Mouse (Mus musculus): ENCODE results near the gene Zdhhc14.

Zdhhc14 gene

GRCm38 (mm10) chr17:5794276-5794675, 301.9 kb downstream of the Zdhhc14 start:
- no peak for DNase-seq

- no peak for DNase-seq
These were observed 303.0 kb downstream of the Zdhhc14 start for GRCm38 (mm10) chr17:5795369-5795768.

- peak; percentile 75 to 80 for DNase-seq
These were observed 303.5 kb downstream of the Zdhhc14 start for GRCm38 (mm10) chr17:5795878-5796277.

GRCm38 (mm10) chr17:5797124-5797760, 304.9 kb downstream of the Zdhhc14 start:
- peak; percentile 19 to 24 for DNase-seq

- peak; percentile 22 to 35 for DNase-seq
These were observed 306.0 kb downstream of the Zdhhc14 start for GRCm38 (mm10) chr17:5798221-5798801.

- no peak for DNase-seq
These were observed 306.5 kb downstream of the Zdhhc14 start for GRCm38 (mm10) chr17:5798900-5799299.

GRCm38 (mm10) chr17:5799396-5800021, 307.2 kb downstream of the Zdhhc14 start:
- DNase-seq: no peak

GRCm38 (mm10) chr17:5800254-5800653, 307.9 kb downstream of the Zdhhc14 start:
- DNase-seq: no peak

GRCm38 (mm10) chr17:5800824-5801560, 308.6 kb downstream of the Zdhhc14 start:
- no peak for DNase-seq

GRCm38 (mm10) chr17:5801761-5802655, 309.7 kb downstream of the Zdhhc14 start:
- DNase-seq: peak in 1 of 2 experiments; percentile 19

GRCm38 (mm10) chr17:5802656-5802955, 310.2 kb downstream of the Zdhhc14 start:
- no peak for DNase-seq

All from lung, adult 18-20 months (tissue).